ENCODE assay signal across 13 mouse cellular contexts in the genomic region with DNA sequence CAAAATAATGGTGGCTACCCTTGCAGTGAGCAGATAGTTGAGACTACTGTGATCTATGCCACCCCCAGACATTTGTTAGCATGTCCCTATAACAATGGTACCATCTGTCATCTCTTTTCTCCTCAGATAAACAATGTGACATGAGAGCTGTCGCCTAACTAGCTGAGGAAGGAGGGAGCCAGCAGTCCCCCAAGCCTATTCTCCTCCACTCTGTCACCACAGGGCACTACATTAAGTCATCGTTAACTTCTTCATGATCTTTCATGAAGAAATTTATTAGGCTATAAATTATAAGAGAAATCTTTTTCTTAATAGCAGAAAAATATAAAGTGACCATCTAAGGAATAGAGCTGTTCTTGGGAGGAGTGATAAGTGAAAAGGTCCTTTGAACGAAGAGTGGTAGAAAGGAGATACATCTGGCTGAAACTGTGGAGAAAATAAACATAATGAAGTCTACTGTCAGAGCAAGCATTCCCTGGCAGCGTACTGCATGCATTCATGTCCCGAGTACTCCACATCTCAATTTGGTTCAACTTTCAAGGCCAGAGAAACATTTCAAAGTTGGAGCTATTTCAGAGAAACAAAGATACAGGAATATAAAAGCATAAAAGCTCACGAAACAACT.
"Had no signal": no experiment of that assay in that cellular context is flagged by ENCODE, and none has a peak within 500 bp of the region (broad histone marks: within the 10 kb centered on the region; RNA-seq: fewer than 3 reads in every experiment).

No protein-coding gene starts in this region.

- ATAC-seq: liver, postnatal 0 days had no signal

- H3K4me1 ChIP-seq: kidney, embryonic 15.5 days; megakaryocyte, embryonic 14.5 days had no signal

- H3K4me3 ChIP-seq: kidney, embryonic 15.5 days; left cerebral cortex, adult 2 months; megakaryocyte, embryonic 14.5 days had no signal

- H3K27me3 ChIP-seq: kidney, embryonic 15.5 days; megakaryocyte, embryonic 14.5 days had no signal

- H3K4me2 ChIP-seq: kidney, embryonic 15.5 days; midbrain, embryonic 11.5 days had no signal

- H3K9me3 ChIP-seq: kidney, embryonic 15.5 days; megakaryocyte, embryonic 14.5 days had no signal

- DNase-seq: kidney, adult 2 months; kidney, postnatal 10 days; kidney, postnatal 36 days; layer of hippocampus, postnatal 36 days; liver, postnatal 0 days; midbrain, embryonic 14.5 days; thymus, adult 18-20 months; thymus, postnatal 36 days had no signal

- H3K36me3 ChIP-seq: kidney, embryonic 15.5 days had no signal

- H3K27ac ChIP-seq: kidney, embryonic 15.5 days; left cerebral cortex, adult 2 months; liver, embryonic 14.5 days had no signal

- H3K9ac ChIP-seq: kidney, embryonic 15.5 days; liver, embryonic 14.5 days; liver, postnatal 0 days had no signal
